Mouse (Mus musculus) forebrain, embryonic 12.5 days (tissue): Measurements from ENCODE around the gene Prex1. TPM values are rescaled to one million over a fixed set of nuclear protein-coding genes. Genes with fewer than 3 reads are reported as not detected.
"Not testable (repeated sequence)": the region's sequence is repeated elsewhere in the genome, so short reads cannot be mapped to it uniquely, and the experiment has no call there.

Source experiments
- ATAC-seq: fragments of 200-750 bp; cut with Nextera tagmentation; 2 replicates; pipeline ENCODE4 v1.8.0; 2017; ENCODE audit warnings: moderate TSS enrichment; ENCODE audit not compliant: low FRiP score
- H3K27ac ChIP-seq: fragments of 300-500 bp; sonication (generic); 2 replicates; pipeline ENCODE4 v1.5.1; 2016; ENCODE audit warnings: mild to moderate bottlenecking
- H3K27me3 ChIP-seq: fragments of 300-500 bp; sonication (generic); 2 replicates; pipeline ENCODE4 v1.6.1; 2016; ENCODE audit warnings: mild to moderate bottlenecking
- H3K36me3 ChIP-seq: fragments of 300-500 bp; sonication (generic); replicated peaks from 2 replicates; pipeline ENCODE4 v1.6.1; 2016; ENCODE audit warnings: mild to moderate bottlenecking
- H3K4me1 ChIP-seq: fragments of 300-500 bp; sonication (generic); 2 replicates; pipeline ENCODE4 v1.6.1; 2016
- H3K4me2 ChIP-seq: fragments of 300-500 bp; sonication (generic); 2 replicates; pipeline ENCODE4 v1.6.1; 2016; ENCODE audit warnings: mild to moderate bottlenecking, moderate library complexity
- H3K4me3 ChIP-seq: fragments of 300-500 bp; sonication (generic); replicated peaks from 2 replicates; pipeline ENCODE4 v1.5.1; 2016; ENCODE audit warnings: mild to moderate bottlenecking
- H3K9ac ChIP-seq: fragments of 300-500 bp; sonication (generic); 2 replicates; pipeline ENCODE4 v1.6.1; 2016; ENCODE audit warnings: mild to moderate bottlenecking
- H3K9me3 ChIP-seq: fragments of 300-500 bp; sonication (generic); 2 replicates; pipeline ENCODE4 v1.6.1; 2016
- WGBS: fragments of 180-500 bp; shearing (Covaris S2); methylation state at CpG from one replicate; pipeline ENCODE4 v1.1.7; 2016; 5-methylcytosine and 5-hydroxymethylcytosine counted together
- polyA plus RNA-seq: library from polyadenylated mRNA; unstranded; fragments of >200 nt; fragmentation: Nextera tagmentation; extraction: Ambion mirVana; gene quantifications from 2 replicates; pipeline ENCODE4 v1.2.1, GENCODE M21; 2016

Gene Prex1
- polyA plus RNA-seq, result 29.9 and 30.7 TPM in 2 replicates

DNA sequence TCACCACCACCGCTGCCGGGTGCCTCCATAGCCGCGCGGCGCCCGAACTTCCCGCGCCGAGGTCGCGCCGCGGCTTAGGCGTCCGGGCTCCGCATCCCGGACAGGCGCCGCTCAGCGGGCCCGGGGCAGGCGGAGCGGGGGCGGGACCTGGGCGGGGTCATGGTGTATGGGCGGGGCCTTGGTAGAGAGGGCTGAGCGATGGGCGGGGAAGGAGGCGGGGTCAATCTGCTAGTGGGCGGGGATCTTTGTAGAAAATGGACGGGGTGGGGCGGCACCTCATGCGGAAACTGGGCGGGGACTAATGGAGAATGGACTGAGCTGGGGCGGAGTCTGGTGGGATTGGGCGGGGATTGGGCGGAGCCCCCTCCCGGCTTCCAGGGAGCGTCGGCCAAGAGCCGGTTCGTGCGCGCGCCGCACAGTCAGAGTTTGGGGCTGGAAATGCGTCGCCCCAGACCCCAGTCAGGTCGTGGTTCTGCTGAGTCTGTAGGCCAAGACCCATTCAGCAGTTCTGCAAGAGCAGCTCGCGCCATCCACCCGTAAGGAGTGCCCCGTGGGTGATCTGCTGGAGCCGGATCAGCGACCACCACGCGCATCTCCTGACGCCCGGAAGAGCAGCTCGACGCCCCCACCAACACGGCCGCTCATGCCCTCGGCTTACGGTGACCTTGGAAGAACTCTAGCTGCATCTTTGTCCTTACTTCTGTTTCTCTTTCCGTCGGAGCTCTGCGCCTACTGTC lies at the start of gene Prex1:
TSS of gene Prex1 (minus strand) at position 143 of the 737 bp plus-strand sequence.
- peak within 1 kb of the TSS; percentile 78 for H3K4me3 ChIP-seq
- ATAC-seq, result peak; percentile 91
- WGBS, result under 1% methylated on average over 67 of the region's 69 CpGs
- H3K9me3 ChIP-seq, result no peaks in the 10 kb centered on the region
- peak within 1 kb of the TSS; percentile 74 for H3K9ac ChIP-seq
- peak within 1 kb of the TSS; percentile 87 for H3K4me2 ChIP-seq
- 0 out of 2 replicates have a peak, but pooled peaks cover 5% of the 10 kb centered on the region for H3K27me3 ChIP-seq
- H3K27ac ChIP-seq, result peak within 1 kb of the TSS; percentile 70
- H3K36me3 ChIP-seq, result no peaks in the 10 kb centered on the region
- peaks cover 32% of the 10 kb centered on the region for H3K4me1 ChIP-seq

DNA sequence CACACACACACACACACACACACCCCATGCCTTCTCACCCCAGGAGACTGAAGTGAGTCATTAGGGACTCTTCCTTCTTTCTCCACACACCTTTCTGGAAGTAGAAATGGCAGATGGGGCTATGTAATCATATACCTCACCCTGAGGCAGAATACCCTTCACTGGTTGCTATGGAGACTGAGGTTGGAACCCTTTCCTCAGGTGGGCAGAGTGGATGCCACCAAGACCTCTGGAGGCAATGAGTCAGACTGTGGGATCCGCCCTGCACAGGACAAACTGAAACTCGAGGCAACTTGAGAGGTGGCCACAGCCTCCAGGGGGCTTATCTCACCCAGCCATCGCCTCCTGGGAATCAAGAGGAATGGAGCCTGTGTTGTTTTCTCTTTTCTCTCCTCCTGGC lies 44.3 kb upstream of the Prex1 start:
- H3K4me2 ChIP-seq, result no peak overlapping the region
- no peaks in the 10 kb centered on the region for H3K27me3 ChIP-seq
- no peak overlapping the region for H3K9ac ChIP-seq
- H3K9me3 ChIP-seq, result no peaks in the 10 kb centered on the region
- no peaks in the 10 kb centered on the region for H3K4me1 ChIP-seq
- no peak overlapping the region for H3K4me3 ChIP-seq
- H3K36me3 ChIP-seq, result no peaks in the 10 kb centered on the region
- no peak overlapping the region for H3K27ac ChIP-seq
- WGBS, result 41% methylated on average over 3 of the region's 3 CpGs
- no peak for ATAC-seq

DNA sequence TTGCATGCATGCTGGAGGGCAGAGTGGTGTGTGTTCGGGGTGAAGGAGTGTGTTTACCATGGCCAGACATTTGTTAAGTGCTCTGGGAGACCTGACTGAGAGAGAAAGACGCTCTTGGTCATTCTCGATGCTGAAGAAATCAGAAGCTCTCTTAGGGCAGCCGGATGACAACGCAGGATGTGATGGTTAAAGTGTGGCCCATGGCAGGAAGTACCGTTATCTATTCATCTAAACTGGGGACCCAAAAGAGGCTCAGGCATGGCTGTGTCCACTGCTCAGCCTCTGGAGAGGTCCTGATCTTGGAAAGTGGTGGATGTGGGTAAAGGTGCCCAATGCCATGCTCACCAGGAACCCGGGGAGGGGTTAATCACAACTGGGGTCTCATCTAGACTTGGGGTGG lies 41.1 kb upstream of the Prex1 start:
- 90% methylated on average over 7 of the region's 7 CpGs for WGBS
- no peak for ATAC-seq
- H3K9me3 ChIP-seq, result no peaks in the 10 kb centered on the region
- no peak overlapping the region for H3K4me3 ChIP-seq
- H3K4me2 ChIP-seq, result no peak overlapping the region
- H3K27me3 ChIP-seq, result no peaks in the 10 kb centered on the region
- no peak overlapping the region for H3K9ac ChIP-seq
- H3K4me1 ChIP-seq, result no peaks in the 10 kb centered on the region
- H3K36me3 ChIP-seq, result no peaks in the 10 kb centered on the region
- H3K27ac ChIP-seq, result no peak overlapping the region

DNA sequence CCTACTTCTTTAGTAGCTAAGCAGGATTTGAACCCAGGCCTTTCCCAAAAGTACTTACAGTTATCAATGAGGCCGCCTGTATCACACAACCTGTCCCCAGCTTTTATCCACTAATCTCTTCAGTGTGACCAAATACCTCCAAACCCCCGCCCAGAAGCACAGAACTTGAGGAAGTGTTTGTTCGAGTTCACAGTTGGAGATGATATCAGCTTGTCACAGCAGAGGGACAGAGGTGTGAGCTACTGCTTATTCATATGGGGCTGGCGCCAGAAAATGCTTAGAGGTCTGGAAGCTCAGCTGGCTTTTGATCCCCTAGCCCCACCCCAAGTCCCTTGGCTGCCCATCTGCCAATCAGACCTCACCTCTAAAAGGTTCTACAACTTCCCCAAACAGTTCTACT lies 40.6 kb upstream of the Prex1 start:
- Histone ChIP-seq H3K4me2 (no peak overlapping the region), H3K4me1 (no peaks in the 10 kb centered on the region), H3K4me3 (no peak overlapping the region), H3K36me3 (no peaks in the 10 kb centered on the region), H3K9ac (no peak overlapping the region), H3K9me3 (no peaks in the 10 kb centered on the region), H3K27ac (no peak overlapping the region), H3K27me3 (no peaks in the 10 kb centered on the region)
- WGBS, result 74% methylated on average over 4 of the region's 4 CpGs
- ATAC-seq, result no peak

DNA sequence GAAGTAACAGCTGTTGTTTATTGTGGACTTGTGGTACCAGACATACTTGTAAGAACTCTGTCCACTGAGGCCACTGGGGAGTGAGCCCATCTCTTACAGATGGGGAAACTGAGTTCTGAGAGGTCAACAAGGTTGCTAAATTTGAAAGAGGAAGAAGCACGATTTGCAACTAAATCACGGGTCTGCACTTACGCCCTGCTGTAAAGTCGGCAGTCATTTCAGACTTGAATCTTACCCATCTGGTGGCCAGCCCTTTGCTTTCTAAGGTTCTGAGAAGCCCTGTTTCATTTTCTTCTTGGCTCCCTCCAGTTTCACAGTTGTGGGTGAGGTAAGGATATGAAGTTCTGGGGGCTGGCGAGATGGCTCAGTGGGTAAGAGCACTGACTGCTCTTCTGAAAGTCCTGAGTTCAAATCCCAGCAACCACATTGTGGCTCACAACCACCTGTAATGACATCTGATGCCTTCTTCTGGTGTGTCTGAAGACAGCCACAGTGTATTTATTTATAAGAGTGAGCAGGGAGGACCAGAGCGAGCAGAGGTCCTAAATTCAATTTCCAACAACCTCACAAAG lies 37.1 kb upstream of the Prex1 start:
- Histone ChIP-seq H3K27ac (no peak overlapping the region), H3K4me2 (no peak overlapping the region), H3K36me3 (no peaks in the 10 kb centered on the region), H3K9ac (no peak overlapping the region), H3K4me1 (0 out of 2 replicates have a peak, but pooled peaks cover 2% of the 10 kb centered on the region), H3K4me3 (no peak overlapping the region), H3K9me3 (no peaks in the 10 kb centered on the region), H3K27me3 (no peaks in the 10 kb centered on the region)
- ATAC-seq, result no peak
- 90% methylated on average over 6 of the region's 6 CpGs for WGBS

DNA sequence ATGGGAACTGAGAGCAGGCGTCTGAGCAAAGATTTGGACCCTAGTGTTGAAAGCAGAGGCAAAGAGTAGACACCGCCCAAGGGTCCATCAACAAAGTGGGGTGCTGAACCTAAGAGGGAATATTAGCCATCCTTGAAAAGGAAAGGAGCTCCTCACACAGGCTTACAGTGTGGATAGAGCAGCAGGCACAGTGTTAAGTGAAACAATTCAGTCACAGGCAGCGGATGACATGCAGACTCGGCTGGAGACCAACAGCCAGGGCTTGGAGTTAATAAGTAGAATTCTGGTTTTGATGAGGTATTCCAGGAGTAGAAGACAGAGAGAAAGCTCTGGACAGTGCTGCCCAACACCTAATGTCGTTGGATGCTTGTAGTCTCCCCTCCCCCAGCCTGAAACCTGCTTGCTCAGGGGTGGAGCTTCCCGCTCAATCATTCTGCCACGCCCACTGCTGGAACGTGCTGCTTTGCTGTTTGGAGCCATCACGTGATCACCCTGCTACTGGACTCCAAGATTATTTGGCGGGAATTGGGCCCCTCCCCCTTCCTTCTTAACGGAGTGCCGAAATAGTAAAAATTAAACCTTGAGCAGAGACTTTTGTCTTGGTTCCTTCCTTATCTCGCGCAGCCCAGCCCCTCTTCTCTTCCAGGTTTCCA lies 32.8 kb upstream of the Prex1 start:
- ATAC-seq, H3K36me3 ChIP-seq, H3K27me3 ChIP-seq, H3K4me3 ChIP-seq, H3K9ac ChIP-seq, H3K4me2 ChIP-seq, H3K4me1 ChIP-seq, H3K9me3 ChIP-seq, H3K27ac ChIP-seq: not testable (repeated sequence)
- WGBS, result 56% methylated on average over 14 of the region's 14 CpGs

DNA sequence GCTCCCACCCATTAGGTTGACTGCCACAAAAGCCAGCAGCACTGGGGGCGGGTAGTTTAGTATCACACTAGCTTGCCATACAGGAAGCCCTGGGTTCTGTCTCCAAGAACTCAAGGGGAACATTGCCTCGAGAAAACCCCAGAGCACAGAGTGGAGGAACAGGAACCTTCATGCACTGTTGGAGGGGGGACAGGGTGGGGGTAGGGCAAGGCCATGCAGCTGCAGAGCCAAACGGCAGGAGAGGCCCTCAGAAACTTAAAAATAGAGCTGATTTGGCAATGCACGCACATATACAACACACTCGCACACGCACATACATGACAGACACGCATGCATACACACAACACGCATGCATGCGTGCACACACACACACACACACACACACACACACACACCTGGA lies 32.2 kb upstream of the Prex1 start:
- Histone ChIP-seq H3K9me3 (no peaks in the 10 kb centered on the region), H3K4me2 (no peak overlapping the region), H3K4me3 (no peak overlapping the region), H3K27me3 (no peaks in the 10 kb centered on the region), H3K9ac (no peak overlapping the region), H3K27ac (no peak overlapping the region), H3K36me3 (no peaks in the 10 kb centered on the region), H3K4me1 (peaks cover 6% of the 10 kb centered on the region)
- WGBS, result 89% methylated on average over 9 of the region's 9 CpGs
- ATAC-seq, result no peak

DNA sequence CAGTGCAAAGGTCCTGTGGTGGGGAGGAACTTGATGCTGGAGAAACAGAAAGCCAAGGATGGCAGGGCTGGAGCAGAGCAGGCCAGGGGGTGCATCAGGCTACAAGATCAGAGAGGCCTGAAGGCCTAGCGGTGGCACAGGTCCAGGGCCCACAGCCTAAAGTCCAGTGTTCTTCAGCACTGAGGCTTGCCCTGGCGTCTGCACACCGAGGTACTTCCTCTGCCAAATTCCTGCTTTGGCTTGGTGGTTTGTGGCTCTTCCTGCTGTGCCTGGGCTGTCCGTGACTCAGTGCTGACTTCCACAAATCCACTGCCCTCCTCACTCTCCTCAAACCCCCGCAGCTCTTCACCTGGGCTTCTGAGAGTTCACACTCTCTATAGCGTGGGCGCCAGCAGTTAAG lies 30.8 kb upstream of the Prex1 start:
- Histone ChIP-seq H3K36me3 (no peaks in the 10 kb centered on the region), H3K4me3 (no peak overlapping the region), H3K9me3 (no peaks in the 10 kb centered on the region), H3K9ac (no peak overlapping the region), H3K4me2 (no peak overlapping the region), H3K27ac (no peak overlapping the region), H3K4me1 (peaks cover 6% of the 10 kb centered on the region), H3K27me3 (no peaks in the 10 kb centered on the region)
- no peak for ATAC-seq
- WGBS, result 79% methylated on average over 7 of the region's 7 CpGs

DNA sequence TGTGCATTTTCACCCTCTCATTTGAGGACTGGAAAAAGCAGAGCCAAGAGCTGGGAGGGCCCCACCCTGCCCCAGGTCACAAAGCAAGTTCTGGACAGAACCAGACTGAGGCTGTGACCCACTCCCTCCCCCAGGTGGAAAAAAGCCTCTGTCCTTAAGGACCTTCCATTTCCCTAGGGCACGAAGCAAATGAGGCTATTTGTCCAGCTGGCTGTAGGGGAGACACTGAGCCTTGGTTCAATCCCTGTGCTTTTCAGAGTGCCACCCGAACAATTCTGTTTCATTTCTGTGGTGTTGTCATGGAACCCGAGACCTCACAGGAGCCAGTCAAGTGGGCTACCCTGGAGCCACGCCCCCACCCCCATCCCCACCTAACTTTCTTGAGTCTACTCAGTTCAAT lies 29.9 kb upstream of the Prex1 start:
- Histone ChIP-seq H3K9ac (no peak overlapping the region), H3K4me3 (no peak overlapping the region), H3K36me3 (no peaks in the 10 kb centered on the region), H3K4me1 (peaks cover 6% of the 10 kb centered on the region), H3K27me3 (no peaks in the 10 kb centered on the region), H3K9me3 (no peaks in the 10 kb centered on the region), H3K4me2 (no peak overlapping the region), H3K27ac (no peak overlapping the region)
- 30% methylated on average over 4 of the region's 4 CpGs for WGBS
- ATAC-seq, result no peak

DNA sequence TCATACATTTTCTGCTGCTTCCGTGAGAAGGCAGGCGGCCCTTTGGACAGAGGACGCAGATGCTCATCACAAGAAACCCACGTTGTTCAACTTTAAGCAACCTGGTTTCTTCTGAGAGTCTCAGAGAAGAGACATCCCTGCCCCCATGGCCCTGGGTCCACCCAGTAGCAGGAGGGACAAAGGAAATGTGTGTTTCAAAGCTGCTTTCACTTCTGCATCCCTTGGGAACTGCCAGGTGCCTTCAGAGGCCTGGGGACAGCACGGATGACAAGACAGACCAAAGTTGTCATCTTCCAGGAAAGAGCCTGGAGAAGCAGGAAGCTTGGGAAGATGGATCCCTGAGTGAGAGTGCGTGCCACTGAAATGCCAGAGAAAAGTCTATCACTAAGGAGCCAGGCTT lies 27.8 kb upstream of the Prex1 start:
- H3K4me3 ChIP-seq, result no peak overlapping the region
- H3K4me1 ChIP-seq, result peaks cover 6% of the 10 kb centered on the region
- no peak for ATAC-seq
- H3K9ac ChIP-seq, result no peak overlapping the region
- no peaks in the 10 kb centered on the region for H3K9me3 ChIP-seq
- 87% methylated on average over 6 of the region's 6 CpGs for WGBS
- H3K4me2 ChIP-seq, result no peak overlapping the region
- no peak overlapping the region for H3K27ac ChIP-seq
- no peaks in the 10 kb centered on the region for H3K36me3 ChIP-seq
- no peaks in the 10 kb centered on the region for H3K27me3 ChIP-seq

DNA sequence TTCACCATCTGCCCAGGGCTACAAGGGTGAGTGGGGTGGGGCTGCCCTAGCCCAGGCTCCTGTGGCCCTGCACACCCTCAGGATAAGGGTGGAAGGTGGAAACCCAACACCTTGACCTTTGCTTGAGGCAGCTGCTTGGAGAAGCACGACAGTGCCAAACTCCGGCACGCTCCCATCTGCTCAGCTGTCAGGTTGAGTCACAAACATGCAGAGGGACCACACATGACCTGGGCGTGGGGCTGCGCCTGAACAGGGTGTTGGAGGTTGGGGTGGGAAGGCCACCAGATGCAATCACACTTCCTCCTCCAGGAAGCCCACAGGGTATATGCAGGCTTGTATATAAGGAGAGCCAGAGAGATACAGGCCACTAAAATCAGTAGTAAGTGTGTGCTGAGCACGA lies 26.8 kb upstream of the Prex1 start:
- Histone ChIP-seq H3K9me3 (no peaks in the 10 kb centered on the region), H3K4me2 (no peak overlapping the region), H3K9ac (no peak overlapping the region), H3K4me3 (no peak overlapping the region), H3K27me3 (no peaks in the 10 kb centered on the region), H3K27ac (no peak overlapping the region), H3K4me1 (peaks cover 10% of the 10 kb centered on the region), H3K36me3 (no peaks in the 10 kb centered on the region)
- no peak for ATAC-seq
- 93% methylated on average over 6 of the region's 6 CpGs for WGBS

DNA sequence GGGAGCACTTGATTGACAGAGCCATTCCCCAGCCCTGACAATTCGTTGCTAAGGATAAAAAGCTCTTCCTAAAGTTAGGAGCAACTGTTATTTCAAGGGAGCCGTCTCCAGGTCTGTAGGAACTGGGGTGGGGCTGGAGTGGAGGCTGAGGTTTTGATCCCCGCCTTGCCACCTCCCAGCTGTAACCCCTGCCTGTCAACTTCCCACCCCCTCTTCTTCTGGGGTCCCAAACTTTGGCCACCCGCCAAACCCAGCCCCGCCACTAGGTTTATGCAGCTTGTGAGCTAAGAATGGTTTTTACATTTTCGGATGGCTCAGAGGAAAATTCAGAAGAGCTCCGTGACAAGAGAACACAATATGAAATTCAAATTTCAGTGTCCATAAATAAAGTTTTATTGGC lies 23.7 kb upstream of the Prex1 start:
- H3K27ac ChIP-seq, result no peak overlapping the region
- peaks cover 7% of the 10 kb centered on the region; the same call in 1 of the 2 replicates for H3K4me1 ChIP-seq
- no peaks in the 10 kb centered on the region for H3K36me3 ChIP-seq
- H3K4me2 ChIP-seq, result no peak overlapping the region
- no peak overlapping the region for H3K4me3 ChIP-seq
- H3K9ac ChIP-seq, result no peak overlapping the region
- ATAC-seq, result no peak
- no peaks in the 10 kb centered on the region for H3K9me3 ChIP-seq
- H3K27me3 ChIP-seq, result no peaks in the 10 kb centered on the region
- 72% methylated on average over 6 of the region's 7 CpGs for WGBS
